Mouse (Mus musculus) hematopoietic stem cell, adult 5-6 weeks (primary cell): ENCODE data around the gene 4930503B20Rik. TPM values are rescaled to one million over a fixed set of nuclear protein-coding genes. Genes with fewer than 3 reads are reported as not detected.
A peak's percentile ranks its signal among the peaks of the same experiment; 100 is the strongest.

ENCODE experiments used
- ATAC-seq, 2 experiments: fragments of 125-278 bp in 1 of 2; replicated peaks in 1 of 2; 2 replicates each; pipeline ENCODE4 v1.8.0; 2016 to 2017; ENCODE audit warnings: inconsistent platforms in 2 of 2, mild to moderate bottlenecking in 2 of 2, moderate number of reproducible peaks in 2 of 2, low read depth in 1 of 2, moderate TSS enrichment in 1 of 2; ENCODE audit not compliant: low FRiP score in 2 of 2, poor library complexity in 2 of 2, severe bottlenecking in 2 of 2, insufficient read depth in 1 of 2, low TSS enrichment in 1 of 2
- total RNA-seq: library from RNA; stranded (forward); fragments of 172-1452, 232-1000 nt; gene quantifications from 2 replicates; pipeline ENCODE4 v1.2.3, GENCODE M21; 2017

4930503B20Rik gene
- total RNA-seq, 1 experiment from 2014 or later: not detected

DNA sequence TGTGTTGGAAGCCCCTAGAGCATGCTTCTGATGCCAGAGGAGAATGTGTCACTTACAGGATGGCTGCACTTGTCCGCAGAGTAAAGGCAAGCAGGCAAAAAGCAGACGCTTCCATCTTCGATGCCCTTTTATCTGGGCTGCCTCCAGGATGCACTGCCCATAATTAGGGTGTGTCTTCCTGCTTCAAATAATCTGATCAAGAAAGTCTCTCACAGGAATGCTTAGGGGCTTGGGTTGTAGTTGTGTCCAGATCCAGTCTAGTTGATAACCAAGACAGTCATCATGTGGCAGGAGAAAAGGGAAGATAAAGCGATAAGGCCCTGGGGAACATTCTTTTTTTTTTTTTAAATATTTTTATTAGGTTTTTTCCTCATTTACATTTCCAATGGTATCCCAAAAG, 35.6 kb downstream of the 4930503B20Rik start, which contains the start of gene Dnase2b:
Gene Dnase2b, minus strand, starts transcription at position 101 of the 400 bp plus-strand sequence.
- no peak for ATAC-seq

DNA sequence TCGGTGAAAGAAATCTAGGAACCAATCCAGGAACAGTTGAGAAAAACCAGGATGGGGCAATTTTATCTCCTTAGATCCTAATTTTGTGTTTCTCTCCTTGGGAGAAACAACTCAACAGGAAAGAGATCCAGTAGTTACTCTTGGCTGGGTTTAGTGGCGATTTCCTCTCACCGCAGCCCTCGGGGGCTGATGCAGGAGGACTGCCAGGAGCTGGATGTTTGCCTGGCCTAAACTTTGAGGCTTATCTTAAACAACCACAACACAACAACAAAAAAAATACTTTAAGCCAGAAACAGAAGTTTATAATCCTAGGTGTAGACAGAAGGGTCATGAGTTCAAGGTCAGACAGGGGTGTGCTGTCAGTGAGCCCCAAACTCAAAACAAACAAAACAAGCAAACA, 39.3 kb downstream of the 4930503B20Rik start:
- ATAC-seq: no peak

DNA sequence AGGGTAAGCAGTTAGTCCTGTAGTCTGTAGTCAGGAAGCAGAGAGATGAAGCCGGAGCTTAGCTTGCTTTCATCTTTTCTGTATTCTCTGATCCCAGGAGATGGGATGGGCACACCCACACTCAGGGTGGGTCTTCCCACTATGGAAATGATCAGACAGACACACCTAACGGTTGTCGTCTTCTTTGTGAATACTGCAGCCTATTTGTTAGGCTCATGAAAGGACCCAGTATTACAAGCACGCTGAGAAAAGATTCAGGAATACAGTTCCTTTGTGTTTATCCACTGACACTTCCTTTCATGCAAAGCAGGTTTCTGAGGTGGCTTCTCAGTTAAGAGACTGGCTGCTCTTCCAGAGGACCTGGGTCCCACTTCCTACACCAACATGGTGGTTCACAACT, 39.9 kb downstream of the 4930503B20Rik start:
- ATAC-seq: no peak

DNA sequence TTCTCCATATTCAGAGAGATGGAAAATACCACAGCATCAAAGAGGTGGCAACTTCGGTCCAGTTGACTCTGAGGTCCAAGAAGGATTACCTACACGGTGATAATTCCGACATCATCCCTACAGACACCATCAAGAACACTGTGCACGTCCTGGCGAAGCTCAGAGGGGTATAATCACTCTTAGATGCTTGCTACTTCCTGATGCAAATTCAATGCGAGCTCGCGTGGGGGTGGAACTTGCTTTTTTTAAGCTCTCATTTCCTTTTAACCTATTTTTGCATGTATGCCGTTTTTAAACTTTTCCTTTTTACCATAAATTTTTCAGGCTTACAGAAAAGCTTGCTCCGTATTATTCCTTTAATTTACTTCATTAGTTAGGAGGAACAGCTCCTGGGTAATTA, 40.8 kb downstream of the 4930503B20Rik start:
- no peak for ATAC-seq

DNA sequence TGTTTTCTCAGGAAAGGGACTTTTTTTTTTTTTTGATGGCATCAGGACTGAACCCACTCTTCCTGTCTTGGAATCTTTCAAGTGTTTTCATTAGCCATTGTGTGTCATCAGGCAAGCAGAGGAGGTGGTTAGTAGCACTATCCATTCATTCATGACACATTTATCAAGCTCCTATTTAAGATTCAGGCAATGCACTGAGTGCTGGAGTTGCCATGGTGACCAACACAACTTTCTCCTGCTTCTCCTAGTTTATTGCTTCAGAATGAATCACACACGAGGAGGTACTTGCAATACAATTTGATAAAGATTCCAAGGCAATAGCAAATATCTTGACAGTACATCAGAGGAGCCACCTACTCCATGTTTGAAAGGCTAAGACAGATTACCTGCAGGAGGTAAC, 43.7 kb downstream of the 4930503B20Rik start:
- peak in 1 of 2 experiments; percentile 31; a peak in 1 of 4 replicates for ATAC-seq

DNA sequence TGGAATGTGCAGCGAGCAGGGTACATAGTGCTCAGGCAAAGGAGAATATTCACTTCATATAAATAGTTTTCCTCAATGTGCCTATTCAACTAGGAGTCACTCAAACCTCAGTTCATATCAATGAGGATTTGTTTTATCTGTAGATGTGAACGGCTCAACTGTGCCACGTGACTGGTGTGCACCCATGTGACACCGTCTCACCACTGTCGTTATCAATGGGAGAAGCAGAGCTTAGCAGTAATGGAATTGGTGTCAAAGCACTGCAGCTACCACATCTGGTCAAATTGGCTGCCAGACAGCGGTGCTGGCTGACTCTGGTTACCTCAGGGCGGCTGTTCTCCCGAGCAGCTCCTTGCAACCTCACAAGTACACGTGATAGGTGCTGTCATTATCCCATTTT, 46.5 kb downstream of the 4930503B20Rik start:
- no peak for ATAC-seq

DNA sequence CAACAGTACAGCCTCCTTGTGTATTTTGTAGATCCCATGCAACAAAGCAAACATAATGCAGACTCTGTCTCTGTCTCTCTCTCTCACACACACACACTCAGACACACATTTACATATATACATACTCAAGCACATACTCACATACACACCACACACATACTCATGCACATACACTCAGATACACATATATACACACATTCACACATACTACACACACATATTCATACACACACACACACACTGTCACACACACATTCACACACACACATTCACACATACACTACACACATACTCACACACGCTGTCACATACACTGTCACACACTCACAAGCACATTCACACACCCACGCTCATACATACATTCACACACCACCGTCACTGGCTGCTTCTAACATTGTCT, 48.6 kb downstream of the 4930503B20Rik start:
- ATAC-seq: no peak

DNA sequence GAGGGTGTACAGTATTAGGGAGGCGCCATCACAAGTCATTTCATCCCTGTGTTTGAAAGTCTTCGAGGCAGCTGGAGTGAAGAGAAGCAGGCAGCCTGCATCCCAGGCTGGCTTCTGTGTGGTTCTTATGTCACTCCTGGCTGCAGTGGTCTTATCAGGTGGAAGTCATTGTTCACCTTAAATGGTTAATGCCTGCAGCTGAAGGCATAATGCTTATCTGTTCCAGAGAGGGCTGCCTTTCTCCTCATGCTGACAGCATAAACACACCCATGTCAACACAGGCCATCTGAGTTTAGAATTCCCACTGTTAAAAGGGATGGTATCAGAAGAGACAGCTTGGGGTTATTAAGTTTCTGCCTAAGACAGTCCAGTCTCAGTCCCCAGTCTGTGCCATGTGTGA, 49.9 kb downstream of the 4930503B20Rik start:
- no peak for ATAC-seq

DNA sequence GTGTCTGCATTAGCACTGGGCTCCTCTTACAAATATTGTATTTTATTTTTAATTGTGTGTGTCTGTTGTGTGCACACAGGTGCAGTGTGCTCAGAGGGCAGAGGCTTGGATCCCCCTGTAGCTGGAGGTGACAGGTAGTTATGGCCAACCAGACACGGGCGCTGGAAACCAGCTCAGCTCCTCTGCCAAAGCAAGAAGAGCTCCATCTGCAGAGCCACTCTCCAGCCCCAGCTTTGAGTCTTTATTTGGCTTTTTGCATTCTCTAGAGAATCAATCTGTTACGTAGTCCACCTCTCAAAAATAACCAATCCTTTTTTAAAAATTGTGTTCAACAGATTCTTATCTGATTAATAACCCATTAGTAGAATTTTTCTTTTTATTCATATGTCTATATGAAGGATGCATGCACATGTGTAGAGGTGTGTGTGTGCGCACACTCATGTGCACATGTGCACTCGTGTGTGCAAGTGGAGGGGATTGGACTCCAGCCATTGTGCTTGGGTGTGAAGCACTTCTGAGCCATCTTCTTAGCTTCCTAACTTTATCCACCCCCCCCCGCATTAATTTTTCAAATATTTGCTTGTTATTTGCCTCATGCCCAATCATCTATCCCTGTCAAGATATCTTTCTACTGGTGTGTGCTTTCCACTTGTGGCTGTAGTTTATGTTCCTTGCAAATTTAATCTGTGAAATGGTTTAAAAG, 51.8 kb downstream of the 4930503B20Rik start:
- no peak for ATAC-seq

DNA sequence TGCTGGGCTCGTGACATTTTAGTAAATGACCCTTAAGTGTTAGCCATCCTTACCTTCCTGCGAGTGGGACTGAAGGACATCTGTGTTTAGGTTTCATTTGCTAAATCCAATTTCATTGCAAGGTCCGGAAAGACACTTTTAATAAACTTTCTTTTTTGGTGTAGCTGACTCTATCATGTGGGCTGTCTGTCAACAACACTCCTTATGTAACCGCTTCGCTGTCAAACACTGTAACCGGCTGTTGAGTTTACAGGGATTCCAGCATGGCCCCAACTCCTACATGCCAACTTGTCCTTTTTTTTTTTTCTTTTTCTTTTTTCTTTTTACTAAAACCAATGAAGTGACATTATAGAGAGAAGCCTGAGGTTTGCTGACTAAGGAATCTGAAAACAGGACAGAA, 52.7 kb downstream of the 4930503B20Rik start:
- ATAC-seq: no peak

DNA sequence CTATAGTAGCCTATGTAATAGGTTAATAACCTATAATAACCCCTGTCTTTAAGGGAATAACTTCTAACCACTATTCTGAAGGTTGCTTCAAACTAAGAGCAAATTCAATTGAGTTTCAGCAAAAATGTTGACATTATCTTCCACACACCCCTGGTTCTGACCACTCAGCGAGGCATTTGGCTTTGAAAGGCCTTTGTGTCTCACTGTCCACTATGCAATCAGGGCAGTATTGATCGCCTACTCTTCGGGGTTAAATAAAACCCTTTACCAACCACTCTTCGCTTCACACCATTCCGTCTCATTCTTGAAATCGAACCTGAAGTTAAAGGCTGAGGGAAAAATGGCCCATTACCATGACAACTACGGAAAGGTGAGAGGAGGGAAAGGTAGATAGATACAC, 54.3 kb downstream of the 4930503B20Rik start:
- no peak for ATAC-seq

DNA sequence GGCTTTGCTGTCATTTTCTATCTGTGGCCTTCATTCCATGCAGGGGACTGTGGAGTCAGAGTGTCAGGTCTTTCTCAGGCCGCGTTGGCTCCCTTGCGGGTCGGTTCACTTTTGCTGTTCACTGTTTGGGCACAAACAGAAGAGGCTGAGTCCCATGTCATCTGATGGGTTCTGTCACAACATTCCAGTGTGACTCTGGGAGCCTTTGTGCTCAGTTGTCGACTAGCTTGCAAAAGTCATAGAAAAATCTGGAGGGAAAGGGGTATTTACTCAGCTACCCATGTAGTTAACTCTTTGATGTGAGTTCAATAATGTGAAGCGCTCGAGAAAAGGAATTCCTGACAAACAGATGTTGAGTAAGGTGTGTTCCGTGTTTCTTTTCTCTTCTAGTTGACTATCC, 54.7 kb downstream of the 4930503B20Rik start:
- ATAC-seq: no peak

DNA sequence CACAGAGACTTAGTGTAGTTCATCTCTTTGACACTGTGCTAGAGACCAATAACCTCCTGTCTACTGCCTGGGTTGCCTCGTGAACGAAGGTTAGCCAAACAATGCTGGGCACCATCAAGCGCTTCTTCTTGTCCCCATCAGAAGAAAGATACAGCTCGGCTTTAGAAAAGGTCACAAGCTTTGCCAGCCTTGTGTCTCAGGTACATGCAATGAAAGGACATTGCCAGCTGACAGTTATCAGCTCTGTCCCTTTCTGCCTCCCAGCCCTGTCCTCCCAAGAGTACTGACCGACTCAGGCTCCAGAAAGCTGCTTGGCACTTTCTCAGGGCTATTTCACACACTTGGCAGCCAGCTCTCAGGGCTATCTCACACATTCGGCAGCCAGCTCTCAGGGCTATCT, 55.7 kb downstream of the 4930503B20Rik start:
- no peak for ATAC-seq

Other genes with a start within 250 kb of the 4930503B20Rik start
- 20.1 and 34.4 TPM in 2 replicates for gene Ssx2ip, start 246.7 kb downstream of the 4930503B20Rik start, total RNA-seq
- gene Ctbs, start 201.5 kb downstream of the 4930503B20Rik start, total RNA-seq: 10.2 and 12.3 TPM in 2 replicates
- 13.7 and 25.0 TPM in 2 replicates for gene Spata1, start 151.6 kb downstream of the 4930503B20Rik start, total RNA-seq
- 135 and 143 TPM in 2 replicates for gene Gng5, start 151.5 kb downstream of the 4930503B20Rik start, total RNA-seq
- gene Rpf1, start 129.9 kb downstream of the 4930503B20Rik start, total RNA-seq: 78.9 and 88.2 TPM in 2 replicates
- gene Uox, start 80.9 kb downstream of the 4930503B20Rik start, total RNA-seq: not detected in 2 replicates
- not detected in 2 replicates for gene Dnase2b, start 35.7 kb downstream of the 4930503B20Rik start, total RNA-seq
- gene Samd13, start 34.3 kb upstream of the 4930503B20Rik start, total RNA-seq: 3.2 and 5.0 TPM in 2 replicates
- 133 and 147 TPM in 2 replicates for gene Prkacb, start 161.7 kb upstream of the 4930503B20Rik start, total RNA-seq
- 3.1 and 5.1 TPM in 2 replicates for gene Ttll7, start 201.1 kb upstream of the 4930503B20Rik start, total RNA-seq